Mouse (Mus musculus): ENCODE results near the gene Vmp1. TPM values are rescaled to one million over a fixed set of nuclear protein-coding genes. Genes with fewer than 3 reads are reported as not detected.

Gene Vmp1
- polyA plus RNA-seq, 1 experiment from 2014 or later, result 222 TPM

DNA sequence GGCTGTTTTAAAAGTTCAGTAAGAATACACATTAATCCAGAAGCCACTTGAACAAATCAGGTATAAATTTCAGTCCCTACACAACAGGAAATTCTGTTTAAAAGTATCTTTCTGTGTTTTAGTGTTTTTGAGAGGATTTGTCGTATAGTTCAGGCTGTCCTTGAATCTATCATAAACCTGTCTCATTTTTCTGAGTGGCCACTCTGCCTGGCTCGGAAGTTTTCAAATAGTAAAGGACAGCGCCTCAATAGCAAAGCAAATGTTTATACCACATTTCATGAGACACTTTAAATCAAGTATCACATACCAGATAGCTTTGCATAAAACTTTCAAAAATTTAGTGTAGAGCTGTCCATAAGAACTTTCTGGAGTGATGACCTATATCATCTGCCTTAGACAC is 34.7 kb upstream of the Vmp1 start:
- DNase-seq (ENCODE audit: low spot score), result no peak
- no peaks in the 10 kb centered on the region for H3K27me3 ChIP-seq (ENCODE audit: insufficient read depth, low read length)
- no peak overlapping the region for H3K27ac ChIP-seq
- WGBS, result 91% methylated on average over 3 of the region's 3 CpGs
- no peak overlapping the region for H3K4me3 ChIP-seq (replicated peaks; ENCODE audit: low read depth, low read length)
- no peaks in the 10 kb centered on the region for H3K9me3 ChIP-seq (replicated peaks; ENCODE audit: low read length)
- H3K36me3 ChIP-seq (ENCODE audit: insufficient read depth, low read length), result peaks cover 52% of the 10 kb centered on the region
- no peak for TF ChIP-seq CTCF (IDR thresholded peaks at IDR 0.05; ENCODE audit: low read depth)
- no peak for ATAC-seq (replicated peaks; ENCODE audit: low FRiP score, low read depth)
- H3K4me1 ChIP-seq (replicated peaks; ENCODE audit: insufficient read depth, low read length), result no peaks in the 10 kb centered on the region
- H3K4me2 ChIP-seq (ENCODE audit: low read length), result no peak overlapping the region
- H3K9ac ChIP-seq (ENCODE audit: low read depth, low read length), result no peak overlapping the region

DNA sequence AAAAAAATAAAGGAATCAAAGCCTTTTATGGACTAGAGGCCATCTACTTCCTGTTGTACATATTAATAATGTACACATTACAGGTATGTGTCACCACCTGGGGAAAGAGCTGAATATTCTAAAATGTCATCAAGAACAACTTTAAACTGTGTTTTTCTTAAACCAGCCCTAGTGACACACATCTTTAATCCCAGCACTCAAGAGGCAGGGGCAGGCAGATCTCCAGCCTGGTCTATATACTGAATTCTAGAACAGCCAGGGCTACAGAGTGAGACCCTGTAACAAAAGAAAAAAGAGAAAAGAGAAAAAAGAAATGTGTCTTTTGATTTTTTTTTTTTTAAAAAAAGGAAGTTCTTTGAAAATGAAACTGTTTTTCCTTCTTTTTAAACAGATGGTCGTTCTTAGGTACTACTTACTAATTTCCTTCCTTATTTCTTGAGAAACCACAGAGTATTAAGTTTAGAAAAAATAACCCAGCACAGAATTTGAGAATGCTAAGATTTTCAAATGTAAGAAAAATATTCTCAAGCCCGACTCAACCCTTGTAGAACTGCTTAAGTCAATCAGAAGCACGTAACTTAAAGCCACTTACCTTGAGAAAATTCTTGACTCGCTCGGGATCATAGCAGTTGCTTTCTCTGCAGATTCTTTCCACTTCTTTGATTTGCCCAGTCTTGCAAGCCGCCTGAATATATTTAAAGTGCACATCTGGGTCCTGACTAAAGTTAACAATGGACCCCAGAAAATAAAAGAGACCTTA is 33.9 kb upstream of the Vmp1 start:
- TF ChIP-seq CTCF (IDR thresholded peaks at IDR 0.05; ENCODE audit: low read depth), result no peak
- no peaks in the 10 kb centered on the region for H3K27me3 ChIP-seq (ENCODE audit: insufficient read depth, low read length)
- H3K4me3 ChIP-seq (replicated peaks; ENCODE audit: low read depth, low read length), result no peak overlapping the region
- WGBS, result 91% methylated on average over 6 of the region's 6 CpGs
- ATAC-seq (replicated peaks; ENCODE audit: low FRiP score, low read depth) (no peak), DNase-seq (ENCODE audit: low spot score) (no peak)
- peaks cover 50% of the 10 kb centered on the region for H3K36me3 ChIP-seq (ENCODE audit: insufficient read depth, low read length)
- no peak overlapping the region for H3K9ac ChIP-seq (ENCODE audit: low read depth, low read length)
- H3K9me3 ChIP-seq (replicated peaks; ENCODE audit: low read length), result no peaks in the 10 kb centered on the region
- H3K4me1 ChIP-seq (replicated peaks; ENCODE audit: insufficient read depth, low read length), result no peaks in the 10 kb centered on the region
- H3K4me2 ChIP-seq (ENCODE audit: low read length), result no peak overlapping the region
- H3K27ac ChIP-seq, result no peak overlapping the region

DNA sequence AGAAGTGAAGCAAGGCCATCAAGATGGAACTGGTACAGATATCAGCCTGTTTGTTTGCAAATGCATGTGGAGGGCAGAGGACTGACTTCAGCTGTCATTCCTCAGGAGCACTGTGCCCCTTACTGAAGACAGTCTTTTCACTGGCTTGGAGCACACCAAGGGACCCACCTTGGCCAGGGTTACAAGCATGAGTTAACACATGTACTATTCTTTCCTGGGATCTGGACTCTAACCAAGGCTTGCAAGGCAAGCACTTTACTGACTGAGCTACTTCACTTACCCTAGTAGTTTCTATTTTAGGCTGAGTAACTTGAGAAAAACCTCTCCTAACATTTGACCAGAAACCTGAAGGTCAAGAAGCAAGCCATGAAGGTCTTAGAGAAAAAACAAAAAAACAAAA is 31.0 kb upstream of the Vmp1 start:
- H3K27ac ChIP-seq, result 0 out of 2 replicates have a peak overlapping the region, but pooled peaks have one; percentile 25
- H3K9me3 ChIP-seq (replicated peaks; ENCODE audit: low read length), result no peaks in the 10 kb centered on the region
- H3K27me3 ChIP-seq (ENCODE audit: insufficient read depth, low read length), result no peaks in the 10 kb centered on the region
- TF ChIP-seq CTCF (IDR thresholded peaks at IDR 0.05; ENCODE audit: low read depth), result no peak
- no peak for ATAC-seq (replicated peaks; ENCODE audit: low FRiP score, low read depth)
- H3K4me2 ChIP-seq (ENCODE audit: low read length), result no peak overlapping the region
- no peak for DNase-seq (ENCODE audit: low spot score)
- no peak overlapping the region for H3K9ac ChIP-seq (ENCODE audit: low read depth, low read length)
- no peaks in the 10 kb centered on the region for H3K4me1 ChIP-seq (replicated peaks; ENCODE audit: insufficient read depth, low read length)
- H3K36me3 ChIP-seq (ENCODE audit: insufficient read depth, low read length), result peaks cover 47% of the 10 kb centered on the region
- no peak overlapping the region for H3K4me3 ChIP-seq (replicated peaks; ENCODE audit: low read depth, low read length)

DNA sequence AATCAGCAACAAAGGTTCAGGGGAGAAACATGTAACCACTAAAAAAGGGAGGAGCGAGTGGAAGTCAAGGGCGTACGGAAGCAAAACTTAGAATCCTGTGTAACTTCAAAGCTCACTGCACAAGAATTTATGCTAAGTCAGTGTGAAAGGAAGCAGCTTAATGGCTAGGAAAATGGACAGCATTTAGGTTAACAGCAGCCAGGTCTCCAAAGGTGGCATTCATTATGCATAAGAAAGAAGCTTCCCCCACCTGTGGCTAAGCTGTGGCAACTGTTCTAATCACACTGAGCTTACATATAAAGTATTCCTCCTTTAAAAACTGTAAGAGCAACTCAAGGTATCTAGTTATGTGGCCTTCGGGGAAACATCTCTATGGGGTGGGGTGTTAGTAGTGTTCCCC is 17.5 kb upstream of the Vmp1 start:
- TF ChIP-seq CTCF (IDR thresholded peaks at IDR 0.05; ENCODE audit: low read depth), result no peak
- Histone ChIP-seq H3K9me3 (replicated peaks; ENCODE audit: low read length) (no peaks in the 10 kb centered on the region), H3K9ac (ENCODE audit: low read depth, low read length) (no peak overlapping the region), H3K27ac (no peak overlapping the region), H3K27me3 (ENCODE audit: insufficient read depth, low read length) (no peaks in the 10 kb centered on the region), H3K36me3 (ENCODE audit: insufficient read depth, low read length) (peaks cover 80% of the 10 kb centered on the region), H3K4me1 (replicated peaks; ENCODE audit: insufficient read depth, low read length) (no peaks in the 10 kb centered on the region), H3K4me2 (ENCODE audit: low read length) (no peak overlapping the region), H3K4me3 (replicated peaks; ENCODE audit: low read depth, low read length) (no peak overlapping the region)
- ATAC-seq (replicated peaks; ENCODE audit: low FRiP score, low read depth), result no peak
- WGBS, result 58% methylated on average over 4 of the region's 4 CpGs
- DNase-seq (ENCODE audit: low spot score), result no peak

DNA sequence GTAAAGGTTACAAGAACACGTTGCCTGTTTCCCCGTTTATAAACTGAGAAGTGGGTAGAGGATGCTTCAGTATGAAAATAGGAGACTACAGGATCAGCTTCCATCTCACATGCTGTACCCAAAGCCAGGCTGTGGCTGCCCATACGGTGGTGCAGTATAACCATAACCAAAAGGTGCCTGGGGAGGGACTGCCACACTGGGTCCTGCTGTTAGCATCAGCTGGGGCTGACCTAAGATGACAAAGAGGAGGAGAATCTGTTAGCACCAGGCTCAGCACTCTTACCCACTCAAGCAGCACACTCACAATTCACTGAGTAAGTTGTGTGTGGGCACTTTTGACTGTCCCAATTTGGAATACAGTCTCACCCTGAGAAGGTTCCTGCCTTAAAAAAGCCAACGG is 11.8 kb upstream of the Vmp1 start:
- no peak for ATAC-seq (replicated peaks; ENCODE audit: low FRiP score, low read depth)
- DNase-seq (ENCODE audit: low spot score), result no peak
- H3K27ac ChIP-seq, result no peak overlapping the region
- TF ChIP-seq CTCF (IDR thresholded peaks at IDR 0.05; ENCODE audit: low read depth), result no peak
- H3K27me3 ChIP-seq (ENCODE audit: insufficient read depth, low read length), result no peaks in the 10 kb centered on the region
- no peak overlapping the region for H3K9ac ChIP-seq (ENCODE audit: low read depth, low read length)
- no peaks in the 10 kb centered on the region for H3K9me3 ChIP-seq (replicated peaks; ENCODE audit: low read length)
- no peak overlapping the region for H3K4me3 ChIP-seq (replicated peaks; ENCODE audit: low read depth, low read length)
- no peak overlapping the region for H3K4me2 ChIP-seq (ENCODE audit: low read length)
- no peaks in the 10 kb centered on the region for H3K4me1 ChIP-seq (replicated peaks; ENCODE audit: insufficient read depth, low read length)
- WGBS, result 77% methylated on average over 4 of the region's 4 CpGs
- H3K36me3 ChIP-seq (ENCODE audit: insufficient read depth, low read length), result peaks cover 57% of the 10 kb centered on the region

DNA sequence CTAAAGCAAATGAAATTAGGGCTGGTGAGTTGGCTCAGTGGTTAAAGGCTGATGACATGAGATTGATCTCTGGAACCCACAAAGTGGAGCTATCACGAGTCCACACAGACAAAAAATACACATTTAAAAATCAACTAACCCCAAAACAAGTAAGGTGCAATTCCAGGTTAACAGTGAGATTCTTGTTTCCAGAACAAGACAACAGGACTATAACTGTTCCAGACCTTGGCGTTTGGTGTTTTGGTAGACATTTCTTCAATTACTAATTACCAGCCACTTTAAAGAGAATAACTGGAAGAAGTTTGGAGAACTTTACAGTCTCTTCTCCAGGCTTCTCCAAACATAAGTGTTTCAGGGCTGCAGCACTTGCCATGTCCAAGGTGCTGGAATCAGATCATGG is 8.9 kb upstream of the Vmp1 start:
- H3K4me2 ChIP-seq (ENCODE audit: low read length), result no peak overlapping the region
- no peak overlapping the region for H3K27ac ChIP-seq
- H3K4me3 ChIP-seq (replicated peaks; ENCODE audit: low read depth, low read length), result no peak overlapping the region
- no peak for DNase-seq (ENCODE audit: low spot score)
- 81% methylated on average over 2 of the region's 2 CpGs for WGBS
- no peak overlapping the region for H3K9ac ChIP-seq (ENCODE audit: low read depth, low read length)
- H3K36me3 ChIP-seq (ENCODE audit: insufficient read depth, low read length), result peaks cover 46% of the 10 kb centered on the region
- no peak for ATAC-seq (replicated peaks; ENCODE audit: low FRiP score, low read depth)
- H3K9me3 ChIP-seq (replicated peaks; ENCODE audit: low read length), result no peaks in the 10 kb centered on the region
- no peak for TF ChIP-seq CTCF (IDR thresholded peaks at IDR 0.05; ENCODE audit: low read depth)
- H3K4me1 ChIP-seq (replicated peaks; ENCODE audit: insufficient read depth, low read length), result no peaks in the 10 kb centered on the region
- no peaks in the 10 kb centered on the region for H3K27me3 ChIP-seq (ENCODE audit: insufficient read depth, low read length)

DNA sequence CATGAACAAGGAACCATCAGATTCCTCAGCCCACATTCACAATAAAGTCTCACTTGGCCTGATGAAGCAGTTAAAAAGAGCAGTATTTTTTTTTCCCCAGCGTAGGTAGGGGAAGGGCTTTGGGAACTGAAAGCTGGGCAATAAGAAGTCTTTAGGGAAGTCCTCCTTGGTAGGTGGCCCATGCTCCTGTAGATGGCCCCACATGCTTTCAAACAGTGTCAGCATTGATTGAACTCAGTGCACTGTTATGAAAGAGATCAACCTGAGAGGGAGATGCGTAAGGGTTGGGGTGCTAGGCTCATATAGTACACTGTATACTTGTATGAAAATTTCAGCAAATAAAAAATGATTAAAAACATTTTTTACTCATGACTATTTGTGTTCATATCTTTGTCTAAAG is 8.3 kb upstream of the Vmp1 start:
- Histone ChIP-seq H3K36me3 (ENCODE audit: insufficient read depth, low read length) (peaks cover 40% of the 10 kb centered on the region), H3K9me3 (replicated peaks; ENCODE audit: low read length) (no peaks in the 10 kb centered on the region), H3K27me3 (ENCODE audit: insufficient read depth, low read length) (no peaks in the 10 kb centered on the region), H3K4me3 (replicated peaks; ENCODE audit: low read depth, low read length) (no peak overlapping the region), H3K27ac (peak overlapping the region; percentile 62; the same call in 1 of the 2 replicates), H3K4me2 (ENCODE audit: low read length) (no peak overlapping the region), H3K4me1 (replicated peaks; ENCODE audit: insufficient read depth, low read length) (no peaks in the 10 kb centered on the region), H3K9ac (ENCODE audit: low read depth, low read length) (no peak overlapping the region)
- no peak for ATAC-seq (replicated peaks; ENCODE audit: low FRiP score, low read depth)
- TF ChIP-seq CTCF (IDR thresholded peaks at IDR 0.05; ENCODE audit: low read depth), result no peak
- no peak for DNase-seq (ENCODE audit: low spot score)
- 87% methylated on average over 2 of the region's 2 CpGs for WGBS

All from kidney, postnatal 0 days (tissue).